Mouse (Mus musculus) thymus, adult 2 months (tissue): ENCODE results near the gene Nr4a3. TPM values are rescaled to one million over a fixed set of nuclear protein-coding genes. Genes with fewer than 3 reads are reported as not detected.

ENCODE experiments used
- DNase-seq: peaks from one replicate; pipeline ENCODE4 v3.0.0; 2021
- H3K27ac ChIP-seq: fragments of 200-500 bp; 2 replicates; pipeline ENCODE4 v1.5.1; 2012; ENCODE audit warnings: low read length, control low read depth; ENCODE audit not compliant: control insufficient read depth, insufficient read depth
- H3K27me3 ChIP-seq: fragments of 200-500 bp; 2 replicates; pipeline ENCODE4 v1.6.1; 2012; ENCODE audit warnings: mild to moderate bottlenecking, low read length, moderate library complexity, mixed read lengths; ENCODE audit not compliant: control insufficient read depth, insufficient read depth
- H3K36me3 ChIP-seq: fragments of 200-500 bp; 2 replicates; pipeline ENCODE4 v1.6.1; 2012; ENCODE audit warnings: mild to moderate bottlenecking, low read length, moderate library complexity; ENCODE audit not compliant: control insufficient read depth, insufficient read depth
- H3K4me1 ChIP-seq: fragments of 200-500 bp; replicated peaks from 2 replicates; pipeline ENCODE4 v1.6.1; 2012; ENCODE audit warnings: low read length; ENCODE audit not compliant: control insufficient read depth, insufficient read depth
- H3K4me3 ChIP-seq: fragments of 200-500 bp; 2 replicates; pipeline ENCODE4 v1.5.1; 2012; ENCODE audit warnings: mild to moderate bottlenecking, low read length, control low read depth, moderate library complexity; ENCODE audit not compliant: control insufficient read depth, insufficient read depth
- CTCF ChIP-seq: fragments of 200-500 bp; IDR thresholded peaks from 2 replicates; pipeline ENCODE4 v1.5.1; 2012; ENCODE audit warnings: mild to moderate bottlenecking, control low read depth, low read length, moderate library complexity, borderline replicate concordance; ENCODE audit not compliant: control insufficient read depth, poor library complexity, insufficient read depth; ENCODE audit errors: extremely low read depth
- POLR2A ChIP-seq: fragments of 200-500 bp; IDR thresholded peaks from 2 replicates; pipeline ENCODE4 v1.6.1; 2012; ENCODE audit warnings: mild to moderate bottlenecking, low read length, control low read depth, moderate library complexity; ENCODE audit not compliant: control insufficient read depth, poor library complexity, insufficient read depth; ENCODE audit errors: extremely low read depth
- WGBS: fragments of 180-500 bp; shearing (Covaris S2); methylation state at CpG from one replicate; pipeline ENCODE4 v1.1.7; 2018; 5-methylcytosine and 5-hydroxymethylcytosine counted together
- polyA plus RNA-seq: library from polyadenylated mRNA; depleted of rRNA; stranded (reverse); fragments of >200 nt; gene quantifications from 2 replicates; pipeline ENCODE4 v1.2.3, GENCODE M21; 2012

The Nr4a3 gene
- polyA plus RNA-seq, 1 experiment, result 39.7 TPM

DNA sequence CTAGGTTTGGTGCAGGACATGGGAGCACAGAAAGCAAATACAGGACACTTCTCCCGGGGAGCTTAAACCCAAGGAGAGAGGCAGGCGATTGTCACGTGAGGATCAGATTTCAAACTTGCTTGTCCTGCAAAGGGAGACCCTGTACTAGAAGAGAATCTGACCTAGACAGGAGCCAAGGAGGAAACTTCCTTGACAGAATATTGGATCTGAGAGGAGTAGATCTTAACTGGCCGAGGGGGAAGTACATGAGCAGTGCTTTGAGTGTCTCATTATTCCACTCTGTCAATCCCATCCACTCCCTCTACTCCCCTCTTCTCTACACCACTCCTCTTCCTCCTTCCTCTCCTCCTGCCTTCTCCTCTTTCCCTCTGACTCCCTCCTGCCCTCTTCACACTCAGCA, 33.3 kb downstream of the Nr4a3 start:
- Histone ChIP-seq H3K4me3 (no peak overlapping the region), H3K27me3 (no peaks in the 10 kb centered on the region), H3K27ac (no peak overlapping the region), H3K36me3 (no peaks in the 10 kb centered on the region), H3K4me1 (peaks cover 18% of the 10 kb centered on the region)
- no peak for TF ChIP-seq POLR2A
- TF ChIP-seq CTCF, result no peak
- WGBS, result 74% methylated on average over 4 of the region's 4 CpGs
- no peak for DNase-seq

DNA sequence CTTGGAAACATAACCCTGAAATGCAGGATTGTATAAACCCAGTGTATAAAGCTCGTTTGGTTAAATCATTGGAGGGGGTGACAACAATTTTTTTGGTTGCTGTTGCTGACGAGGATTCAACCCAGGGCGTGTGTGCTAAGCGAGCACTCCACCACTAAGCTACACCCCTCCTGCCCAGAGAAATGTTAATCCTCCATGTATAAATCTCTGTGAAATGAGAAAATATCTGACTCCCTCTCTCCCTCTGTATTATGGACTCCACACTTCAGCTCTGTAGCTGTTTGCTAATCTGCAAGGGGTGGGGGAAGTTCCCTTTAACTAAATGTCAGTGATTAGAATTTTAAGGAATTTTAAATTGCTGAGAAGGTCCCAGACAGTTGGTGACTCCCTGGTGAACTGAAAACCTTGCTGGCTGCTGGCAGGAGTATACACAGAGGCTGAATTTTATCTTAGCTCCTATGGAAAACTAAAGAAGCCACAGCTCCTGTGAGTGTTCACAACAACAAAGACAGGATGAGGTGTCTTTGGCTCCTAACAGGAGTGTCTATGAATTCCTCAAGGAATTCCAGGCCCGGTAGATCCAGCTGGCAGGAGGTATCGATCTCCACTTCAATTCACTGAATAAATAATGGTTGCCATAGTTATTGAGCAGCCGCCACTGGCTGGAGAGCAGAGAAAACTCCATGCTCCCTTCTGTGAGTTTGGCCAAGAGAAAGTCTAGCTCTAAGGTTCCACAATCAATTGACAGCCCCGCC, 34.5 kb downstream of the Nr4a3 start:
- TF ChIP-seq POLR2A (no peak), CTCF (no peak)
- Histone ChIP-seq H3K27me3 (no peaks in the 10 kb centered on the region), H3K27ac (no peak overlapping the region), H3K4me1 (peaks cover 11% of the 10 kb centered on the region), H3K4me3 (no peak overlapping the region), H3K36me3 (no peaks in the 10 kb centered on the region)
- WGBS, result 92% methylated on average over 8 of the region's 8 CpGs
- no peak for DNase-seq

DNA sequence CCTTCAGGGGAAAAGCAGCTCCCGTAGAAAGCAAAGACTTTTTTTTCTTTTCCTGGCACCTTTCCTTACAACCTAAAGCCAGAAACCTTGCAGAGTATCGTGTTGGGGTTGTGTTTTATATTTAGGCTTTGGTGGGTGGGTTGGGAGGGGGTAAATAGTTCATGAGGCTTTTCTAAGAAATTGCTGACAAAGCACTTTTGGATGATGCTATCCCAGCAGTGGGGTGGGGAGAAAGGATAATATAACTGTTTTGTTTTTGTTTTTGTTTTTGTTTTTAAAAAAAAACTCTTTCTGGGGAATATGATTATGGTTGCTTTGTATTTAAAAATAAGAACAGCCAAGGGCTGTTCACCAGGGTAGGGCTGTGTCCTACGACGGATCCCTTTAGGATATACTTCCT, 38.5 kb downstream of the Nr4a3 start:
- Histone ChIP-seq H3K4me3 (no peak overlapping the region), H3K36me3 (no peaks in the 10 kb centered on the region), H3K27me3 (no peaks in the 10 kb centered on the region), H3K4me1 (no peaks in the 10 kb centered on the region), H3K27ac (no peak overlapping the region)
- no peak for DNase-seq
- TF ChIP-seq POLR2A (no peak), CTCF (no peak)
- WGBS, result 88% methylated on average over 4 of the region's 4 CpGs

DNA sequence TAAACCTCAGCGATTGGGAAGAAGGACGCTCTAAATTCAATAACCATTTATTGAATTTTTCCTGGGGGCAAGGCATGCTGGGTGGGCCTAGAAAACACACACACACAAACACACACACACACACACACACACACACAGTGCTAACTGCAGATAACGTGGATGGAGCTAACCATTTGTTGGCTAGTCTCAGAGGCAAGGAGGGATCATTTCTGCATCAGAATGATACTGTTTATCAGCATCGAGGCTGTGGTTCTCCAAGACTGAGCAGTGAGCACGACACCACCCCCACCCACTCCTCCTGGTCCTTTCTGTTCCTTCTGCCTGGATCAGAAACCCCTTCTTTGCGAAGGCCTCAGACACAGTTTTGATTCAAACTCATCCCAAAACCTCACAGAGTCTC, 41.7 kb downstream of the Nr4a3 start:
- no peaks in the 10 kb centered on the region for H3K4me1 ChIP-seq
- no peaks in the 10 kb centered on the region for H3K36me3 ChIP-seq
- 86% methylated on average over 6 of the region's 6 CpGs for WGBS
- no peak for TF ChIP-seq POLR2A
- TF ChIP-seq CTCF, result no peak
- H3K27ac ChIP-seq, result no peak overlapping the region
- no peaks in the 10 kb centered on the region for H3K27me3 ChIP-seq
- DNase-seq, result no peak
- no peak overlapping the region for H3K4me3 ChIP-seq

DNA sequence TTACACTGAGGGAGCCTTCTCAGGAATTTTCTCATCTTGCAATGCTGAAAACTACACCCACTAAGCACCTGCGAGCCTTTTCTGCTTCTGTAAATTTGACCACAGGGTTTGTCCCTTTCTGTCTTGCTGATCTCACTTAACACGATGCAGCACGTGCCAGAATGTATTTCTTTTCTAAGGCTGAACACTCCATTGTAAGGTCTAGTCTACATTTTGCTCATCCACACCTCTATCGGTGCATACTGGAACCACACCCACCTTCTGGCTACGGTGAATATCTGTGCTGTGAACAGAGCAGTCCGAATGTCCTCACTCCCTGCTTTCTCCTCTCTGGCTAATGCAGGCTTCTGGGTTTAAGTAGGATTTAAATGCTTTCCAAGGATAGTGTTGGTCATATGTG, 42.5 kb downstream of the Nr4a3 start:
- DNase-seq, result no peak
- Histone ChIP-seq H3K4me1 (no peaks in the 10 kb centered on the region), H3K27ac (no peak overlapping the region), H3K4me3 (no peak overlapping the region), H3K27me3 (no peaks in the 10 kb centered on the region), H3K36me3 (no peaks in the 10 kb centered on the region)
- WGBS, result 90% methylated on average over 6 of the region's 6 CpGs
- TF ChIP-seq POLR2A (no peak), CTCF (no peak)

DNA sequence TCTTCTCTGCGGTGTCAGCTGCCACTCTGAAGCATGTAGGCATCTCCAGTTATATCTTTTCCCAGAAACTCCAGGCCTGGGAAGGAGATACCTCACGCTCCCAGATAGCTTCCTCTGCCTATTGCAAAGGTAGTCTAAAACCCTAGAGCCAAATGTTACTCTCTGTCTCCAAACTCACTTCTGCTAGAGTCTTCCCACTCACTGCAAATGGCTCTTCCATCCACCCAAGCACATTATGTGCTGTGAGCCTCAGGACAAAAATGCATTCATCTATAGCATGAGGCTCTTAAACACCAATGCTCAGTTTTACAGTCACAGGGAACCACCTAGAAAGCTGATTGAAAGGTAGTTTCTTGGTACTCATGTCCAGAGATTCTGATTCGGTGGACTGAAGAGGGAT, 48.3 kb downstream of the Nr4a3 start:
- Histone ChIP-seq H3K36me3 (no peaks in the 10 kb centered on the region), H3K27me3 (no peaks in the 10 kb centered on the region), H3K27ac (no peak overlapping the region), H3K4me1 (no peaks in the 10 kb centered on the region), H3K4me3 (no peak overlapping the region)
- TF ChIP-seq POLR2A (no peak), CTCF (no peak)
- DNase-seq, result no peak
- 95% methylated on average over 3 of the region's 3 CpGs for WGBS

DNA sequence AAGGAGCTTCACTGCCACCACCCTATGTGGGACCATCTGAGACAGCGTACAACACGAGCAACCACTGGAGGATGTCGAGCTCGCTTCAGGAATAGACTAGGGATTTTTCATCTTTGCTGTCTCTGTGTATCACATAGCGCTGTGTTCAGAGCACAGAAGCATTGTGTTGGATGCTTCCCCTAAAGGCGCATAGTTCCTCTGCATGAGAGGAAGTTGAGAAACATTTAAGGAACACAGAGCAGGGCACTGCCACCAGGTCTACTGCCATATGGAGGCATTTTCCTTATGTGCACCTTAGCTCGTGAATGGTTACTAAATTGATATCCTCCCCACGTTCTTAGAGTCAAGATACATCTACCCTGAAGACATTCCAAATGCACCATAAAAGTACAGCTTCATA, 55.3 kb downstream of the Nr4a3 start:
- no peak for DNase-seq
- H3K4me3 ChIP-seq, result no peak overlapping the region
- no peaks in the 10 kb centered on the region for H3K36me3 ChIP-seq
- WGBS, result 70% methylated on average over 8 of the region's 8 CpGs
- H3K27me3 ChIP-seq, result no peaks in the 10 kb centered on the region
- H3K27ac ChIP-seq, result no peak overlapping the region
- TF ChIP-seq POLR2A, result no peak
- no peak for TF ChIP-seq CTCF
- H3K4me1 ChIP-seq, result no peaks in the 10 kb centered on the region
